Mouse (Mus musculus): Measurements from ENCODE around the gene Zfand4.

The Zfand4 gene

DNA sequence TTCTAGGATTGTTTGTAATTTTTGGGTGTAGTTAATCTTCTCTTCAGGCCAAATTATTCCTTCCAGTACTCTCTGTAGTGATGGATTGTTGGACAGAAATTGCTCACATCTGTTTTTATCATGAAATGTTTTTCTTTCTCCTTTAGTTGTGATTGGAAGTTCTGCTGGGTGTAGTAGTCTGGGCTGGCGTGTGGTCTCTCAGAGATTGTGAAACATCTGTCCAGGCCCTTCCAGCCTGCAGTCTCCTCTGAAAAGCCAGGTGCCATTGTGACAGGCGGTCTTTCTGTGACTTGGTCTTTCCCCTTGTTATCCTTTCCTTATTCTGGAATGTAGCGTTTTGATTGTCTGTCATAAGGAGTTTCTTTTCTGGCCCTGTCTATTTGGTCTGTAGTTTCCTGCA is 55.2 kb downstream of the Zfand4 start:
- no peak for DNase-seq (ENCODE audit: inconsistent ontology term)

- no peak for DNase-seq (ENCODE audit: inconsistent ontology term)
Observed at GRCm38 (mm10) chr6:116326641-116327040, 62.6 kb downstream of the Zfand4 start.

- DNase-seq (ENCODE audit: inconsistent ontology term) = no peak
Observed at GRCm38 (mm10) chr6:116331396-116331795, 67.4 kb downstream of the Zfand4 start.

DNA sequence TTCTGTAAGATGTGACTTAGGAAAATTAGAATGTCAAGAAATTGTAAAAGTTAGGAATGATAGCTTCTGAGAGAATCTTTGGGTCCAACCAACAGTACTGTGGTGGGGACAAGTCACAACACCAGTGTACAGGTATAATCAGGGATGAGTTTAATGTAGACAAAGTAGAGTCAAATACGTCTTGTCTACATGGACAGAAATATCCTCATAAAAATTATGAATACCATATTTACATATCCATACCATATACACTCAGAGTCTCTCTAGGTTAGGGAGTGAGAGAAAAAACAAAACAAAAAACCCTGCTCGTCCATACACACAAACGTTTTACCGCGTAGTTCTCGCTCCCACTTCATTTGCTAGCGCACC is 73.4 kb downstream of the Zfand4 start:
- DNase-seq (ENCODE audit: inconsistent ontology term) = no peak

GRCm38 (mm10) chr6:116337835-116338501 is 73.9 kb downstream of the Zfand4 start, which contains the start of gene March8:
Gene March8, plus strand, starts transcription at chr6:116338024.
- peak; percentile 95 for DNase-seq (ENCODE audit: inconsistent ontology term)

GRCm38 (mm10) chr6:116338520-116338919 is 74.5 kb downstream of the Zfand4 start:
- no peak for DNase-seq (ENCODE audit: inconsistent ontology term)

GRCm38 (mm10) chr6:116339088-116339487 is 75.1 kb downstream of the Zfand4 start:
- DNase-seq (ENCODE audit: inconsistent ontology term) = no peak

DNA sequence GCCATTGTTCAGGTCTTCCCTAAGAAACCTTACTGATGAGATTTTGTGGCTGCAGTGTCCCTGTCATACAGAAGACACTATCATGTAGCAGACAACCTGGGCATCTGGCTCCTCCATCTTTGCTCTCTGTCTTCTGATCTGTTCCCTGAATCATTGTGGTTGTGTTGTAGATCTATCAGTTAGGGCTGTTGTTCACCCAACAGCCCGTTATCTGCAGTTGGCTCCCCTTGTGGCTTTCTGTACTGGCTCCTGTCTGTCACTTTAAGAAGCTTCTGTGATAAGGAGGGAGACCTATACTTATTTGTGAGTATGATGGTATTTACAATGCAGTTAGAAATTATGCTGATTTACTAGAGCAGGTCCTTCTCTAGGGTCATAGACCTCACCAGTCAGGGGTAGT is 76.5 kb downstream of the Zfand4 start:
- DNase-seq (ENCODE audit: inconsistent ontology term) = no peak

DNA sequence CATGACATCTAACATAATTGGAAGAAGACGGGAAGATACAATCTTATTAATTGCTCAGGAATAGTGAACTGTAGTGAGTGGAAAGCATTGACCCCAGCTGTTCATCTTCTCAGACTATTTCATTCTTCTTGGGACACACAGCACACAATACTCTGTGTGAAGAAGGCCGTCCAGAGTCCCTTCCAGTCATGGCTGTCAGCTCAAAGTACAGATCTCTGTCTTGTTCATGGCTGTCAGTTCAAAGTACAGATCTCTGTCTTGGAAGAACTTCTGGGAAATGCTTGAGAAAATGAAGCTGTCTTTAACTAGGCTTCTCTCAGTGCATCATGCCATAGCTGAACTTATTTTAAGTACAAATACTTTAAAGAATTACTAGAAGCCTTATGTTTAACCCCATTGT is 83.9 kb downstream of the Zfand4 start:
- no peak for DNase-seq (ENCODE audit: inconsistent ontology term)

DNA sequence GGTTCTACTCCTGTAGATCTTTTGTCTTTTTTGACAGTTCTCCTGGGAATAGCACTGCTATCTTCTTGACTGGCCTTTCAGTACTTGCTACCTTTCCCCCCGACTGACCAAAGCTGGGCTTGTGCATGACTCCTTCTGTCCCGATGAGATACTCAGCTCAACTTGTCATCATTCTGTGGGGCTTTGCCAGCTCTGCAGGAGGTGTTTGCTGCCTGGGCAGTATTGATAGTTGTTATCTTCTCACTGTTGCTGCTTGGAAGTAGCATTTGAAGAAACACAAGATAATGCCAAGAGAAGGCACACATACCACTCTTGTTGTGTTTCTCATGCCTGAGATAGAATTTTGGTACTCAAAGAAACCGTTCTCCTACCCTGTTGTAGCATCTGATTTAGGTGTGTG is 86.0 kb downstream of the Zfand4 start:
- DNase-seq (ENCODE audit: inconsistent ontology term) = no peak

GRCm38 (mm10) chr6:116350643-116351042 is 86.6 kb downstream of the Zfand4 start:
- no peak for DNase-seq (ENCODE audit: inconsistent ontology term)

GRCm38 (mm10) chr6:116351534-116351933 is 87.5 kb downstream of the Zfand4 start:
- no peak for DNase-seq (ENCODE audit: inconsistent ontology term)

DNA sequence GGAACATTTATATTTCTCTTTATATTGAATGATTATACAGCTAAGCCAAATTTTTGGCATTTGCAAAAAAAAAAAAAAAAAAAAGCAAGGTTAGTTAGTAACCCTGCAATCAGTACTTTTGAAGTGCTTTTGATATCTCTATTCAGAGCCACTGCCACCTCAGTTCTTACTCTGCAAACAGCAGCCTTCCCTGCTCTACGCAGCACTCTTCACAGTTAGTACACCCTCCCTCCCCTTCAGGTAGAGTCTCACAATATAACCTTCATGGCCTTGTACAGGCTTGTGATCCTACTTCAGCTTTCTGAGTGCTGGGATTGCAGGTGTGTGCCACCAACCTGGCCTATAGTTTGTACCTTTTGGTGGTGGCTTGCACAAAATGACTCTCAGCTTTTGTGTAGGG is 89.4 kb downstream of the Zfand4 start:
- DNase-seq (ENCODE audit: inconsistent ontology term) = no peak

DNA sequence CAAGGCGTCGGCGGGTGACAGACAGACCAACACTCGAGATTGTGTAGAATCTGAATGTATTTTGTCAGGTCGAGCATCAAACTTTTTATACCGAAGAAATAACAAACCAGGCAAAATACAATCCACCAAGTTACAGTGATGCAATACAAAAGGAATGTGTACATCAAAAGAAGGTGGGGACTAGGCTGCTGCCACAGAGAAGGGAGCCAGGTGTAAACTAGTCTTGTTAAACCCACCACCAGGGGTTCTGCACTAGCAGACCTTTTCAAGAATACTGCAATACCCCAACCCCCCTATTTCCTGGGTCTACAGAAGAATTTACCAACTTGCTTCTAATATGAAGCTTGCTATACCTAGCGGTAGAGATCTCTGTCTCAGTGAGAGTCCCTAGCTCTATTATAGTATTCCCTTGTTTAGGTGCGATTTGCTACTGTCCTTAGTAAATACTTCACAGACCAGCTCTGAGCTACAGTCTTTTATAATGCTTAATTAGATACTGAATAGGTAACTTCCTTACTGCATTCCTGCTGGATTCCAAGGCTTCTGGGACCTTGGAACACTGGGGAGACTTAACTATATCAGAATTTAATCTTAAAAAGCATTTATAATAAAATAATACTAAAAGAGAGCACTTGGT is 92.4 kb downstream of the Zfand4 start:
- peak; percentile 10 for DNase-seq (ENCODE audit: inconsistent ontology term)

DNA sequence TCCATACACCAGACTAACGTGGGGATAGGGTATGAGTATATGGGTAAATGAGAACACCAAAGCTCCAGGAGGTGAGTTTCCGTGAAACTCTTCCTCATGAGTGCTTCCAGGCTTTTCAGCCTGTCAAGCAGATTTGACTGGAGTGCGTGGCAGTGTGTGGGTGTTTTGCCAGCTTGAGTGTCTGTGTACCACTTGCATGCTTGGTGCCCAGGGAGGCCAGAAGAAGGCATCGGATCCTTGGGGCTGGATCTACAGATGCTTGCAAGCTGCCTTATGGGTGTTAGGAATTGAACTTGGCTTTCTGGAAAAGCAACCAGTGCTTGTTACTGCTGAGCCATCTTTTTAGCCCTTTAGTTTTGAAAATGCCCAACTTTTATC is 92.9 kb downstream of the Zfand4 start:
- DNase-seq (ENCODE audit: inconsistent ontology term) = peak; percentile 19

DNA sequence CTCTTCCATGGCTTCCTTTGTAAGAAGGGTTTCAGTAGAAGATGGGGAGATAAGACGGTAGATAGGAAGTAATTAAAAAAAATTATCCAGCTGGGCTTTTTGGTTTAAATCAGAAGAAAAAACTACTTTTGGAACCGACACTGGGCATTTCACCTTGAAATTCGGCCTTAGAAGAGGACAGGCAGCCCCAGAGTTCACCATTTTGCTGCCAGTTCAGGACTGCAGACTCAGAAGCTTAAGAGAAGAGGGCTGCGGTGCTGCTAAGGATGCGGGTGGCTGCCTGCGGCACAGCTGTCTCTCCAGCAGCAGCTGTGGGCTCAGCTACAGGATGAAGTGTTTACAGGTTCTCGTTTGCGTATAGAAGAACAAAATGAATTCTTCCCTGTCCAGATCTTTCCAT is 94.0 kb downstream of the Zfand4 start:
- DNase-seq (ENCODE audit: inconsistent ontology term) = no peak

- no peak for DNase-seq (ENCODE audit: inconsistent ontology term)
Observed at GRCm38 (mm10) chr6:116359256-116359655, 95.2 kb downstream of the Zfand4 start.

DNA sequence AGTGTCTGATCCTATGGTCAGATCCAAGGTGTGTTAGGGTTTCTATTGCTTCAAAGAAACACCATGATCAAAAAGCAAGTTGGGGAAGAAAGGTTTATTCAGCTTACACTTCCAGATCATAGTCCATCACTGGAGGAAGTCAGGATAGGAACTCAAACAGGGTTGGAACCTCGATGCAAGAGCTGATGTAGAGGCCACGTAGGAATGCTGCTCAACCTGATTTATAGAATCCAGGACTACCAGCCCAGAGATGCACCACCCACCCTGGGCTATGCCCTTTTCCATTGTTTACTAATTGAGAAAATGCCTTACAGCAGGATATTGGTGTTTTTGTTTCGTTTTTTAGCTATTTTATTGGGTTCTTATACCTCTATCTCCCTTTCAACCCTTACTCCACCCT is 97.4 kb downstream of the Zfand4 start:
- no peak for DNase-seq (ENCODE audit: inconsistent ontology term)

GRCm38 (mm10) chr6:116361993-116362392 is 98.0 kb downstream of the Zfand4 start:
- no peak for DNase-seq (ENCODE audit: inconsistent ontology term)

DNA sequence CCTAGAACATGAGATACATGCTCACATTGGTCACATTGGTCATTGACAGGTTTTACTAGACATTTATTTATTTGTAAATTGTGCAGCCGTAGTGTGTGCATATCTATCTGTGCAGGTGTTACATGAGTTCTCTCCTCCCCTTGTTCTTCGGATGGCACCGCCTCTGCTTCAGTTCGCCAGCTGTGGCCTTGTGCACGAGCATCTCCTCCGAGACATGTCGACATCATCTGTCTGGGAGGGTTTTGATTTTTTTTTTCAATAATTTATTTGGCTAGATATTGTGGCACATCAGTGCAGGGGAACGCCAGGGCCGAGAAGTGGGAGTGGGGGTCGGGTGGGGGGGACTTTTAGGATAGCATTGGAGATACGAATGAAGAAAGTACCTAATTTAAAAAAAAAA is 103.9 kb downstream of the Zfand4 start:
- no peak for DNase-seq (ENCODE audit: inconsistent ontology term)

DNA sequence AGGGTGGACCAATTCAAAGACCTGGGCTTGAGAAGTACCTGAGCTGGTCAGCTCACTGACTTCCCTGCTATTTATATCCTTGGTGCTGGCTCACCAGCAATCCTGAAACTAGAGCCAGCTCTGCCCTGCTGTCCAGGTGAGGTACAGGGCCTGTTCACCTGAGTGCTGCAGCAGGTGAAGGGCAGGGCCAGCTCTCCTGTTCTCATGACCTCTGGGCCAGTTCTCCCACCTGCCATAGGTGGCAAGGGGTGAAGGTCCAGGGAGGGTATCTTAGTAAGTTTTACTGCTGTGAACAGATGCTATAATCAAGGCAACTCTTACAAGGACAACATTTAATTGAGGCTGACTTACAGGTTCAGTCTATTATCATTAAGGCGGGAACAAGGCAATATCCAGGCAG is 105.8 kb downstream of the Zfand4 start:
- DNase-seq (ENCODE audit: inconsistent ontology term) = no peak

DNA sequence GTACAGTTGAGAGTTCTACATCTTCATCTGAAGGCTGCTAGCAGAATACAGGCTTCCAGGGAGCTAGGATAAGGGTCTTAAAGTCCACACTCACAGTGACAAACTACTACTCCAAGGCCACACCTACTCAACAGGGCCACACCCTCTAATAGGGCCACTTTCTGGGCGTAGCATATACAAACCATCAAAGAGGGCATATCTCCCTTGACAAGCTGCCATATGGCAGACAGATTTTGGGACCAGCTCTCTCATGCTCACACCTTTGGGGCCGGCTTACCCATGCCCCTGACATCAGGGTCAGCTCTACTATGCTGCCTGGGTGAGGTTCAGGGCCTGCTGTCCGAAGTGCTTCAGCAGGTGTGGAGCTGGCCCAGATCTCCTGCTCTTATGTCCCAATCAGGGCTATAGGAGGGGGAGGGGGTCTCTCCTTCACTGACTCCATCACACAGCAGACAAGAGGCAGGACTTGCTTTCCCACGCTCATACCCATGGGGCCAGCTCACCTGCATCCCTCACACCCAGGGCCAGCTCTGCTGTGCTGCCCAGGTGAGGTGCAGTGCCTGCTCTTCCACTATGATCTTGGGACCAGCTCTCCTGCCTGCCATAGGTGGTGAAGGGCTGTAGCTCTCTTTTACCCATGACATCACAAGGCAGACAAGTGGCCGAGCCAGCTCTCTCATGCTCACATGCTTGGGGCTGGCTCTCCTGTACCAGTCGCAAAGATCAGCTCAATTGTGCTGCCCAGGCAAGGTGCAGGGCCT is 106.4 kb downstream of the Zfand4 start:
- DNase-seq (ENCODE audit: inconsistent ontology term) = no peak

- no peak for DNase-seq (ENCODE audit: inconsistent ontology term)
Observed at GRCm38 (mm10) chr6:116371500-116371899, 107.5 kb downstream of the Zfand4 start.
